Mouse (Mus musculus): ENCODE measurements around the gene F2r. TPM values are rescaled to one million over a fixed set of nuclear protein-coding genes. Genes with fewer than 3 reads are reported as not detected.

F2r gene
- 100 to 1,000 TPM; 103 to 110 TPM for total RNA-seq (2021)
- long read RNA-seq, experiment 1, transcript F2r-201 (2 exons, 3,336 nt), result major isoform, 86 of 96 reads
- long read RNA-seq, experiment 1, partial matches to known transcripts, result 0 of 96 reads
- long read RNA-seq, experiment 1, other reads (novel, unspliced or antisense), result 10 of 96 reads
- long read RNA-seq, experiment 2, transcript F2r-201 (2 exons, 3,336 nt), result major isoform, 236 of 297 reads
- long read RNA-seq, experiment 2, partial matches to known transcripts, result 0 of 297 reads
- long read RNA-seq, experiment 2, other reads (novel, unspliced or antisense), result 61 of 297 reads

DNA sequence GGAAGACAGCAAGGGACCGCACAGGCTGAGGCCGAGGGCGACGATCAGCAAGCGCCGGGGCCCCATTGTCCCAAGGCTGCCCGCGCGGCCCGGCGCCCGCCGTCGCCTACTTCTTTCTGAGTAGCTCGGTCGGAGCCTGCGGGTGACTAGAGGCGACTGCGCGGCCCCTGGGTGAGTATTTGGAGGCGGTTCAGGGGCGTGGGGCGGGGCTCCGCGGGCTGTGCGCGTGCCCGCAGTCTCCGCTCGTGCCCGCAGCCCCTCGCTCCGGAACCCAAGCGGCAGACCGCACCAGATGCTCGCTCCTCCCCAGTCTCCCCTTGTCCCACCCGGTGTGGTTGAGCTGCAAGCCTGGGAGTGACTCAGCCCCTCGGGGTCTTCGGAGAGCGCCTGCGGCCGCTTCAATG is at the start of gene F2r:
Gene F2r (minus strand): TSS at position 179 of the 404 bp plus-strand sequence.
- DNase-seq (ENCODE audit: low spot score in 2 of 2), result peak; percentile 75 to 76

DNA sequence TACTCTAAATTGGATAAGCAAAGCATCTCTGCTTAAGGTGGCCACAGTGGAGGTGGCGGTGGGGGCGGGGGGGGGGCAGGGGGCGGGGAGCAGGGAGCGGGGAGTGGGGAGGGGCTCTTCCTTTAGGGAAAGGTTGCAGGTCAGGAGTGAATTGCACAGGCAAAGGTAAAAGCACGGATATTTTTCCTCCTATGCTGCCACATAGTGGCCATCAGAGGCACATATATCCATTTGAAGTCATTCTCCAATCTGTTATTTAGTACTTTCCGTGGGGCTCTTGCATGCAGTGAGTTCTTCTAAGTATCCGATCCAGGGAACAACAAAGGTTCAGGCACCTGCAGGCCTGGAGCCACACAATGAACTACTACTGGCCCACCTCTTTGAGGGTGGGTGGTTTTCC is 49.0 kb upstream of the F2r start:
- DNase-seq (ENCODE audit: low spot score in 2 of 2), result no peak

GRCm38 (mm10) chr13:95665644-95666356 is 47.5 kb upstream of the F2r start:
- DNase-seq (ENCODE audit: low spot score in 2 of 2), result no peak

DNA sequence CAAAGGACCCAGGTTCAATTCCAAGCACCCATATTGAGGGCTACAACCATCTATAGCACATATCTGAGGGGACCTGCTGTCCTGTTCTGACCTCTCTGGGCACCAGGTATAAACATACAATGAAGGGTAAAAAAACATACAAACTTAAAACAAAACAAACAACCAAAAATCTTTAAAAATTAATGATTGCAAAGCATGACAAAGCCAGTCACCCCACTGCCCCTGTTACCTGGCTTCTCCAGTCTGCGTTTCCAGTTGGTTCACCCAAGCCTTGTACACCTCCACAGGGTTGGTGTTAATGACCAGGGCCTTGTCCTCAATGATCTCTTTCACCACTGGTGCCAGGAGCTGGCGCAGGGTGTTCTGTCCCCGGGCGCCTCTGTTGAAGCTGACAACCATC is 45.5 kb upstream of the F2r start:
- DNase-seq (ENCODE audit: low spot score in 2 of 2), result no peak

DNA sequence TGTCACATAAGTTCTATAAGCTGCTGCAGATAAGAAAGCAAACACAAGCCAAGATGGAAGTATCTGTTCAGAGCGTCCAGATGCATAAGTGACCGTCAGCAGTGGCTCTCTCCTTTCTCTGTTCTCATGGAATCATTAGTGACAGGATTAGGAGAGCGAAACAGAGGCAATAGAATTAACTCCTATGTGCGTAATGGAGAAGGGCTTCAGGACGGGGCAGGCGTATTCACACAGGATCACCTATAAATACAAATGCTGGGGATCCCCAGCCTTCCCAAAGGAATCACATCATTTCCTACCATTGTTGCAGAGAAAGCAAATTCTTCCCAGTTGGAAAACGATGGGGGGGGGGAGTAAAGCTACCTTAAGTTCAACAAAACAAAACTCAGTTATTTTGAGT is 41.1 kb upstream of the F2r start:
- DNase-seq (ENCODE audit: low spot score in 2 of 2), result no peak

DNA sequence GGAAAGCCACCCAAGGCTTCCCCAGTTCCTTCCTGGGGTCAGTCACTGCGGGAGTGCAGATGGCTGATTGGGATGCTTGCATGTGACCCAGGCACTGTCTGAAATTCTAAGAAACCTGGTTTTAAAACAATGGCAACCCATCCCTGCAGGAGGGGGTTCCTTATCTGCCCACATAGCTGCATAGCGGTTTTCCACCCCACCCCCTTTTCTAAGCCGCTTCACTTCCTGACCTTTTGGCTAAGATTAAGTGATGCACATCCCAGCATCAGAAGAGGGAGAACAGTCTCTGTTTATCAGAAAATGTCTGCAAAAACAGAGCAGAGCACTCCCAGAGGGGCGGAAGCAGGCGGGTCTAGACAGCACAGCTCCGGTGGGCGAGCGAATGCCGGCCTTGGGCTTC is 38.9 kb upstream of the F2r start:
- DNase-seq (ENCODE audit: low spot score in 2 of 2), result no peak

GRCm38 (mm10) chr13:95655284-95655683 is 37.0 kb upstream of the F2r start:
- no peak for DNase-seq (ENCODE audit: low spot score in 2 of 2)

GRCm38 (mm10) chr13:95653696-95654095 is 35.4 kb upstream of the F2r start:
- DNase-seq (ENCODE audit: low spot score in 2 of 2), result no peak

GRCm38 (mm10) chr13:95651870-95652668 is 33.8 kb upstream of the F2r start:
- DNase-seq (ENCODE audit: low spot score in 2 of 2), result no peak

DNA sequence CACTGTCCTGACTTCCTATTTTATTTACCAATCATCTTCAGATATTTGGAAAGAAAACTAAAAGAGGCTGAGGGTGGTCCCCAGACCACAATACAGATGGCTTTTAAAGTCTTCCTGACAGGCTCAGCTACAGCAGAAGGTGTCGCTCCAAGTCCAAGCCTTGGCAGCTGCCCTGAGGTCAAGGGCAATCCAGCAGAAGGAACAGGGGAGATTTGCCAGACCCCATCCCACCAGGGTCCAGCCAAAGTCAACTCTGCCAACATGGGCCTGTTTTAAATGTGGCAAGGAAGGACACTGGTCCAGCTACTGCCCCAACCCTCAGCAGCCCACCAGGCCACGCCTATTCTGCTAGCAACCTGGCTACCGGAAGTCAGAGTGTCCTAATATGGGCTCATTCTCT is 31.7 kb upstream of the F2r start:
- DNase-seq (ENCODE audit: low spot score in 2 of 2), result no peak

GRCm38 (mm10) chr13:95647248-95647647 is 29.0 kb upstream of the F2r start:
- no peak for DNase-seq (ENCODE audit: low spot score in 2 of 2)

DNA sequence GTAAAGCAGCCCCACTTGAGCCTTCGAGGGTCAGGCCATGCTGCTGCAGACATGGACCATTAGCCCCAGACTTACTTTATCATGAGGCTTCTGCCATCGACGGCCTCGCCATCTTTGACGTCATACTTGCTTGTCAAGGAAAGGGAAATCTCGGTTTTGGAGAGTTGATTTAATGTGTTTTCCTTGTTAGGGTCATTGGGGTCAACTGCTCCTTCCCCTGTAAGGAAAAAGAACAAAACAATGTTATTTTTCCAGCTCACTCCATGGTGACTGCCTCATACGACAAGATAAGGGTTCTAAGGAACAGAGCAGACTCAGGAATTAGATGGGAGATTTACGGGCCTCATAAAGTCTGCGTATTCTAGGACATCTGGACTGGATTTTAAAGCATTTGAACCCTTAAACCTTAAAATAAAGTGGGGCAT is 28.4 kb upstream of the F2r start:
- DNase-seq (ENCODE audit: low spot score in 2 of 2), result no peak

DNA sequence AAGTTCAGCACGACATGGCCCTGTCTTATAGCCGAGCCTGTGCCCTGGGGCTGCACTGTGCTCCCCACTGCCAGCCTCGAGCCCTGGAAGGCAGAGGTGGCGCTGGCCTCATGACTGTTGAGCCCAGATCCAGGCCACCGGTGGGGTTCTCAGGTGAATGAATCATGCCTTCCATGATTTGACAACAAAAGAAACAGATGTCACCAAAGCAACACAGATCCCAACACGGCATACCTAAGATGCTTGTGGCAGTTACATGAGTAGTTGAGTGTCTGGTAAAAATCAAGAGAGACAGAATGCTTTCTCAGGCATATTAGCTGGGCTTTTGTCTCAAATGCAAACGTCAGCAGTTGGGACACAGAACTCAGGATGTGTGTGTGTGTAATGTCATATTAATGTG is 25.5 kb upstream of the F2r start:
- no peak for DNase-seq (ENCODE audit: low spot score in 2 of 2)

DNA sequence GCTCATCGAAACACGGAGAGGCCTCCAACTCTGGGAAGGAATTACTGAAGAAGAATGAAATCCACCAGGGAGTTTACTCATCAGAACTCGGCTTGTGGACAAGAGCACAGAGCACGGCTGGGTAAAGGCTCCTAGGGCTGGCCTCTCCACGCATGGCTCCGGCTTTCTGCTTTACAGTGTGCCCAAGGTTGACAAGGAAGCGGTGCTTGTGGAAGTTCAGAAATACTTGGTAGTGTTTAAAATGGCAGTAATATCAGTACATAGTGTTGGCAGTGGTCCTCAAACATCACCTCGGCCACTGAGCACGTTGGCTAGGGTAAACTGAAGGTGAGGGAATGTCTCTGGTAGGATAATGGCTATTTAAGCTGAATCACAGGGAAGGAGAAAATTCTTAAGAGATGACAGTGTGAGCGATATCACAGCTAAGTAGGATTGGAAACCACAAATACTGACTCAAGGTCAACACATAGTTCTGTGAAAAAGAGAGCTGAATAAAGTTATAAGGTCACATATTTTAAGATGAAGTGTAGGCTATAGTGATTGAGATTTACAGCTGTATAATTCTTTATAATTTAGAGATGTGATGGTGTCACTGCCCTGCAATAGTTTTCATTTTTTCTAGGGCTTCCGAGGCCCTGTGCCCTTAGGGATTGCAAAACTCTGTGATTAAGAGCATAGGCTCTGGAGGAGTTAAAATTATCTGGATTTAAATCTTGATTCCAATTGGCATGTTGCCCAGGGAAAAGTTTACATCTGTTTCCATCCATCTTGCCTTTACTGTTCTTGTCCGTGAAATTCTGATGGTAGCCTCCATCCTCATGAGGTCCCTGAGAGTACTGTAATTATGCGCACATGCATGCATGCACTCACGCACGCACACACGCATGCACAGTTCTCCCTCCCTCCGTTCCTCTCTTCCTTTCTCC is 23.0 kb upstream of the F2r start:
- DNase-seq (ENCODE audit: low spot score in 2 of 2), result no peak

DNA sequence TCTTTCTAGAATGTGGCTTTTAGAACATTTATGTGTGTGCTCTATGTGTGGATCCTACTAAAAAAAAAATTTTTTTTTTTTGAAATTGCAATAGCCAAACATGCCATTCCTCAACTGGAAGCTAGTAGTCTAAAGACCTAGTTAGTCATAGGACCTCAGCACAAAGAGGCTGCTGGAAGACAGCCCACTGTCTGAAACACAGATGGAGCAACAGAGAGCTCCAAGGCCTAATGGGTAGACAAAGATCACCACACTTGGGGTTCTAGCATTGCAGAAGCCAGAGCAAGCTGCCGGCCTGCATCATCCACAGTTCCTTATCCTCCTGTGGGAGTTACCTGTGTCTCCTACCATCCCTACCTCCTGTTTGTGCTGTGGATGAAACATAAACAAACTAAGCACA is 22.1 kb upstream of the F2r start:
- no peak for DNase-seq (ENCODE audit: low spot score in 2 of 2)

DNA sequence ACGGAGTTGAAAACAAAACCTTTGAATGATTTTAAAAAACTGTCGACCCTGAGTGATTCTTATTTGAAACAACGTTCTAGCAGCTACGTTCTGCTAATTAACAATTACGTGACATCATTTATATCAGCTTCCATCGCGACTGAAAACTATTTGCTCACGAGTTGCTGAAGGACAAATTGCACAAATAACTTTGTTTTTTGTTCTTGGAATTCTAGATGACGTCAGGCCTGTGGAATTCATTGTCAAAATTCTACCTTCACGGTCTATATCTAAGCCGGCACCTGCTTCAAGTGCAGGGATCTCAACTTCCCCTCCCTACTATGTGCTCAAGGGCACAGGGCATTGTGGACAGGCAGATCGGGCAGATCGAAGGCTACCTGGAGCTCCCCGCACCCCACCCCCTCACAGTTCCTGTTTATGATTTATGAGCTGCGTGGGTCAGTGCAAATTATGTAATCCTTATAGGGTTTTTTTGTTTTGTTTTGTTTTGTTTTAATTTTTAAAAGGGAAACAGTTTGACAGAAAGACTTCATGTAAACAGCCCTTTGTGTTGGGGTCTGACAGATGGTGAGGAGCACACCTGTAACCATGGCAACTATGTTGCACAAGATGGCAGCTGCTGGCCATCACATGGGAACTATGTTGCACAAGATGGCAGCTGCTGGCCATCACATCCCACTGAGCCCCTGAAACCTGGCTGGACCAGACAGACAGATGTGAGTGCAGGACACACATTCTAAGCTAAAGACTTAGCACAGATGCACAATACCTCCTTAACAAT is 21.2 kb upstream of the F2r start:
- DNase-seq (ENCODE audit: low spot score in 2 of 2), result no peak

DNA sequence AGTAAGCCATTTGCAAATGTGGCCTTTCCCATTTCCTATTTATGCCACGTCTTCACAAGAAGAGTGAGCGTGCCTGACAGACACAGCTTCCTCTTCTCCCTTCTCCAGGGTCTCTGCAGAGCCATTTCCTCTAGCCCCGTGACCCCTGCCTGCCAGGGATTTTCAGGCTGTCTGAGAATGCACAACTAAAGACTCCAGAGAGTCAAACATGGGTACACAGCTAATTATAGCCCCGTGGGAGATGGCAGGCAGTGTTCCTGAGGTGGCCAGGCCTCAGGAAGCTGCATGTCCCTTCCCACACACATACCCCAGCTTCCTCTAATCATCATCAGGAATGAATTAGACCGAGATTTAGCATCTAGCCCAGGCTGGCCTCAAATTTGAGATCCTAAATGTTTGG is 20.6 kb upstream of the F2r start:
- no peak for DNase-seq (ENCODE audit: low spot score in 2 of 2)

DNA sequence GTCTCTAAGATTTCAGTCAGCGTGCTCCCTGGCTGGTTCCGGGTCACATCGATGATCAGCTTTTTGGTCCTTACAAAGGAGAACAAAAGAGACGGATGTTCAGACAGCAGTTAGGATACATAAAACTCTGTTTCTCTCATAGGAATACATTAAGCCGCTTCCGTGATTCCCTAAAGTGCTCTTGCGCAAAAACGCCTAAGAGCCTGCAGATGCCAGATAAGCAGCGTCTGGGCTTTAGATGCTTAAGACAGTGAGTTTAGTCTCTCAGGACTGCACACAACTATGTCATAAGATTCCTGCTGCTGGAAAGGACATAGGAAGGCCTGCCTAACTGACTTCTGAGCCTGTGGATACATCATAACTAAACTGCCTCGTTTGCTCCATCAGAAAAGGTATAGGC is 19.4 kb upstream of the F2r start:
- no peak for DNase-seq (ENCODE audit: low spot score in 2 of 2)

- no peak for DNase-seq (ENCODE audit: low spot score in 2 of 2)
Measured at GRCm38 (mm10) chr13:95635301-95635700, 17.0 kb upstream of the F2r start.

DNA sequence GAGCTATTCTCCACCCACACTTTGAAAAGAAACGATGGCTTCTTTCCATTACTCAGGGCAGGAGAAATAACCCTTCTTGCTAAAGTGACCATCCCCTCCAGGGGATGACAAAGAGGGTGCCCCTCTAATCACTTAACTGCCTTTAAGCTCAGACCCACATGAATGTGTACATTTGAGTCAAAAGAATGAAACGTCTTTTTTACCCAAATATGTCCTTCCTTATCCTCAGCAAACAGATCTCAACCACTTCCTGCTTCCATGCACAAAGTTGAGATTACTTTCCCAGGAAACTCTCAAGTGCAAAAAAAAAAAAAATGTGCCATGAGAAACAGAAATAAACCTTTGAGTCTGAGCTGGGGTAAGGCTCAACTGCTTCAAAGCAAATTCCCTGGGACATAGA is 16.2 kb upstream of the F2r start:
- no peak for DNase-seq (ENCODE audit: low spot score in 2 of 2)
